Mouse (Mus musculus) embryonic facial prominence, embryonic 14.5 days (tissue): ENCODE data around the gene Wnt8b. TPM values are rescaled to one million over a fixed set of nuclear protein-coding genes. Genes with fewer than 3 reads are reported as not detected.
A peak's percentile ranks its signal among the peaks of the same experiment; 100 is the strongest.

Source experiments
- ATAC-seq: fragments of 200-750 bp; cut with Nextera tagmentation; 2 replicates; pipeline ENCODE4 v1.8.0; 2017; ENCODE audit warnings: low read depth, moderate number of reproducible peaks, moderate TSS enrichment
- DNase-seq: peaks from one replicate; pipeline ENCODE4 v3.0.0-alpha.2; 2015; ENCODE audit warnings: low spot score
- H3K27ac ChIP-seq: fragments of 300-500 bp; sonication (generic); replicated peaks from 2 replicates; pipeline ENCODE4 v1.5.1; 2014; ENCODE audit warnings: low read depth, mild to moderate bottlenecking, low read length, moderate library complexity
- H3K27me3 ChIP-seq: fragments of 300-500 bp; sonication (generic); replicated peaks from 2 replicates; pipeline ENCODE4 v1.6.1; 2014; ENCODE audit warnings: low read length; ENCODE audit not compliant: control insufficient read depth, insufficient read depth
- H3K36me3 ChIP-seq: fragments of 300-500 bp; sonication (generic); 2 replicates; pipeline ENCODE4 v1.6.1; 2014; ENCODE audit warnings: low read length, mixed read lengths; ENCODE audit not compliant: control insufficient read depth, insufficient read depth
- H3K4me1 ChIP-seq: fragments of 300-500 bp; sonication (generic); 2 replicates; pipeline ENCODE4 v1.6.1; 2014; ENCODE audit warnings: antibody characterized with exemption, low read length; ENCODE audit not compliant: control insufficient read depth, insufficient read depth
- H3K4me2 ChIP-seq: fragments of 300-500 bp; sonication (generic); 2 replicates; pipeline ENCODE4 v1.6.1; 2014; ENCODE audit warnings: low read depth, mild to moderate bottlenecking, low read length, moderate library complexity, mixed read lengths
- H3K4me3 ChIP-seq: fragments of 300-500 bp; sonication (generic); 2 replicates; pipeline ENCODE4 v1.5.1; 2014; ENCODE audit warnings: low read depth, mild to moderate bottlenecking, low read length
- H3K9ac ChIP-seq: fragments of 300-500 bp; sonication (generic); 2 replicates; pipeline ENCODE4 v1.6.1; 2014; ENCODE audit warnings: low read depth, mild to moderate bottlenecking, low read length, moderate library complexity, mixed read lengths
- H3K9me3 ChIP-seq: fragments of 300-500 bp; sonication (generic); 2 replicates; pipeline ENCODE4 v1.6.1; 2016; ENCODE audit warnings: low read length; ENCODE audit not compliant: control insufficient read depth
- WGBS: fragments of 180-500 bp; shearing (Covaris S2); extraction: QIAGEN DNeasy Blood & Tissue Kit; methylation state at CpG from one replicate; pipeline ENCODE4 v1.1.7; 2014; 5-methylcytosine and 5-hydroxymethylcytosine counted together
- polyA plus RNA-seq: library from polyadenylated mRNA; unstranded; fragments of >200 nt; fragmentation: Nextera tagmentation; extraction: Ambion mirVana; gene quantifications from 2 replicates; pipeline ENCODE4 v1.2.1, GENCODE M21; 2014

The Wnt8b gene
- polyA plus RNA-seq, 1 experiment from 2014 or later: 0.14 TPM

DNA sequence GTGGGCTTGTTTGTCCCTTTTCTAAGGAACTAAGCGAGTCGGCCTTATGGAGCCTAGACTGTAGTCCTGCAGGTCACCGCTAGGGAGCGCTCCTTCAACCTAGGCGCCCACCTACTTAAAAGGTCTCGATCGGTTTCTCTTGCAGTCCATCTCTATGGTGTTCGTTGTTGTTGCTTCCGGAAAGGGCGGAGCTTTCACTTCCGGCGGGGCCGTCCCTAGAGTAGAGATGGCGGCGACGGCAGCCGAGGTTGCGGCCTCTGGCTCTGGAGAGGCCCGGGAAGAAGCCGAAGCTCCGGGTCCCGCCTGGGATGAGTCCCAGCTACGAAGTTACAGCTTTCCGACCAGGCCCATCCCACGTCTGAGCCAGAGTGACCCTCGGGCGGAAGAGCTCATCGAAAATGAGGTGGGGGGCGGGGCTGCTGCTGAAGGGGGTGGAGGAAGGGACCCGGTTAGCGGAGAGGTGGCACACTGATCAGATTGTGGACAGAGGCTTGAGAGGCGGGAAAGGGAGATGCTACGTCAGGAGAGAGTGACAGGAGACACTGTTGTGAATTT lies 69.5 kb downstream of the Wnt8b start, which contains the start of gene Hif1an:
TSS of gene Hif1an (plus strand) at position 199 of the 555 bp plus-strand sequence.
- peak; percentile 98 for DNase-seq
- WGBS: under 1% methylated on average over 32 of the region's 33 CpGs
- no peaks in the 10 kb centered on the region for H3K9me3 ChIP-seq
- H3K4me2 ChIP-seq: peak within 1 kb of the TSS; percentile 76
- H3K36me3 ChIP-seq: peaks cover 34% of the 10 kb centered on the region
- peak; percentile 98 for ATAC-seq
- H3K4me1 ChIP-seq: peaks cover 16% of the 10 kb centered on the region
- peak within 1 kb of the TSS; percentile 54 for H3K27ac ChIP-seq
- no peaks in the 10 kb centered on the region; the same call in 1 of the 2 replicates for H3K27me3 ChIP-seq
- peak within 1 kb of the TSS; percentile 75 for H3K9ac ChIP-seq
- peak within 1 kb of the TSS; percentile 63 for H3K4me3 ChIP-seq

Other genes with a start within 250 kb of the Wnt8b start
- 212 and 224 TPM in 2 replicates for gene Scd2, start 199.8 kb upstream of the Wnt8b start, polyA plus RNA-seq
- gene Scd4, start 160.4 kb upstream of the Wnt8b start, polyA plus RNA-seq: 0.37 and 0.51 TPM in 2 replicates
- 7.6 and 8.0 TPM in 2 replicates for gene Scd1, start 85.6 kb upstream of the Wnt8b start, polyA plus RNA-seq
- gene Sec31b, start 52.4 kb downstream of the Wnt8b start, polyA plus RNA-seq: 0.33 and 0.46 TPM in 2 replicates
- not detected in 2 replicates for gene Gm20538, start 59.4 kb downstream of the Wnt8b start, polyA plus RNA-seq
- gene Ndufb8, start 62.0 kb downstream of the Wnt8b start, polyA plus RNA-seq: 503 and 510 TPM in 2 replicates
- 23.6 and 23.7 TPM in 2 replicates for gene Hif1an, start 69.4 kb downstream of the Wnt8b start, polyA plus RNA-seq